Mouse (Mus musculus) bone marrow macrophage, adult 2 months (primary cell): ENCODE data around the gene Msantd3. TPM values are rescaled to one million over a fixed set of nuclear protein-coding genes. Genes with fewer than 3 reads are reported as not detected.

Source experiments
- H3K27ac ChIP-seq: 2 replicates; pipeline ENCODE4 v1.5.1; 2012; ENCODE audit warnings: low read depth, low read length; ENCODE audit not compliant: insufficient read depth
- H3K4me1 ChIP-seq: 2 replicates; pipeline ENCODE4 v1.6.1; 2012; ENCODE audit warnings: low read length; ENCODE audit not compliant: control insufficient read depth, insufficient read depth
- H3K4me3 ChIP-seq: 2 replicates; pipeline ENCODE4 v1.5.1; 2012; ENCODE audit warnings: mild to moderate bottlenecking, low read length, moderate library complexity; ENCODE audit not compliant: insufficient read depth
- CTCF ChIP-seq: IDR thresholded peaks from 2 replicates; pipeline ENCODE4 v1.5.1; 2012; ENCODE audit warnings: low read depth, mild to moderate bottlenecking, low read length, moderate library complexity
- POLR2A ChIP-seq: IDR thresholded peaks from 2 replicates; pipeline ENCODE4 v1.6.1; 2012; ENCODE audit warnings: mild to moderate bottlenecking, low read depth, low read length, borderline replicate concordance
- polyA plus RNA-seq: library from polyadenylated mRNA; stranded (reverse); fragments of >200 nt; gene quantifications from 2 replicates; pipeline ENCODE4 v1.2.4, GENCODE M21; 2012; ENCODE audit not compliant: missing spikeins, insufficient read depth, insufficient read length

Gene Msantd3
- polyA plus RNA-seq, 1 experiment = 0.67 TPM

- H3K4me1 ChIP-seq = peaks cover 10% of the 10 kb centered on the region
- no peak overlapping the region for H3K4me3 ChIP-seq
- TF ChIP-seq CTCF (no peak), POLR2A (no peak)
- H3K27ac ChIP-seq = no peak overlapping the region
Observed at GRCm38 (mm10) chr4:48554132-48554531, 14.4 kb downstream of the Msantd3 start.

DNA sequence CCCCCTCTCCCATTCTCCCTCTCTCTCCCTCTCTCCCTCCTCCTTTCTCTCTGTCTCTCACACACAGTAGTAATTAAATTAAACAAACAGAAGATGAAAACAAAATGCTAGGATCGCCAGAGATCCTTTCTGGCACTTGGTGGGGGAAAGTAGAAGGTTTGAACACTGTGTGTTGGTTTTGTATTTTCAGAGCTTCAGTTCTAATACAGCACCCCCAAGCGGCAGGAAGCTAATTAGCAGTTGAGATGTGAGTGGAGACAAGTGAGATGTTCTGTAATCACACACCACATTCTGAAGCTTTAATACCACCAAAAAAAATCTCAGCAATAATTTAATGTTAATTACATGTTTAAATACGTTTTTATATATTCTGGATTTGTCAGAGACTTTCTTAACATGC lies 16.0 kb downstream of the Msantd3 start:
- peaks cover 7% of the 10 kb centered on the region for H3K4me1 ChIP-seq
- no peak for TF ChIP-seq POLR2A
- no peak for TF ChIP-seq CTCF
- H3K27ac ChIP-seq = no peak overlapping the region
- no peak overlapping the region for H3K4me3 ChIP-seq

GRCm38 (mm10) chr4:48559652-48560051 lies 19.9 kb downstream of the Msantd3 start:
- H3K27ac ChIP-seq = no peak overlapping the region
- TF ChIP-seq CTCF (no peak), POLR2A (no peak)

DNA sequence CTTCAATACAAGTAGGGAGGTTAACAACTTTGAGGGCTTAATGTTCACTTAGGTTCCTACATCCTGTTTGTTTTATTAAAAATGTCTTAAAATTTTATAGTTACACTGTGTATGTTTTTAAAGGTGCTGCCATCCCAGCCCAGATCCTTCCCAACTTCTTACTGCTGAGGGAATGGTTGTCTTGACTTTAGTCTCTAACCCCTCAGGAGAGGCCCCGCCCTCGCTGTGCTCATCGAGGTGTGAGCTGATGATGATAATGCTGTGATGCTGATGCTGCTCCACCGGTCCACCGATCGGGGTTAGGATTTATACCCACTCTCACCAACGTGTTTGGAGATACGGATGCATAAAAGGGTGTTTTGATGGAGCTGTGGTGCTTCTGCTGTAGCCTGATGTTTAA lies 22.1 kb downstream of the Msantd3 start:
- no peak overlapping the region for H3K4me3 ChIP-seq

More at GRCm38 (mm10) chr4:48559652-48560051, 19.9 kb downstream of the Msantd3 start:
- H3K4me1 ChIP-seq = no peaks in the 10 kb centered on the region
- no peak overlapping the region for H3K4me3 ChIP-seq

GRCm38 (mm10) chr4:48564962-48565361 lies 25.2 kb downstream of the Msantd3 start:
- no peak for TF ChIP-seq POLR2A
- no peak for TF ChIP-seq CTCF
- Histone ChIP-seq H3K4me1 (no peaks in the 10 kb centered on the region), H3K4me3 (no peak overlapping the region), H3K27ac (no peak overlapping the region)

More for the DNA sequence above, 22.1 kb downstream of the Msantd3 start:
- Histone ChIP-seq H3K4me1 (no peaks in the 10 kb centered on the region), H3K27ac (no peak overlapping the region)
- TF ChIP-seq POLR2A (no peak), CTCF (no peak)

DNA sequence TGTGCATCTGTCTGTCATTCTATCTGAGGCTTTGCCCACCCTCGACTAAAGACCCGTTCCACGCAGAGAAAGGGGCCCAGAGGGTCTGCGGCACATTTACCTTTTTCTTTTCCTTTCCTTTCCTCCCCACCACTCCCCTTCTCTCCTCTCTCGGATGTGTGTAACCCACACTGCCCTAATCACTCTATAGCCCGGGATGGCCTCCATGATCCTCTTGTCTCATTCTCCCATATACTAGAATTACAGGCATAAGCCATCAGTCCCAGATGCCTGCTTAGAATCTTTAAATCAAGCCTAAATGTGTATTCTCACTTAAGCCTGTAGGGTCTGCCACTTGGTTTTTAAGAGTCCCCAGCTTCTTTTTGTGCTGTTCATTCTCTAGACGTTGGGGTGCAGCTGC lies 36.6 kb downstream of the Msantd3 start:
- H3K4me1 ChIP-seq = no peaks in the 10 kb centered on the region
- no peak overlapping the region for H3K4me3 ChIP-seq
- no peak overlapping the region for H3K27ac ChIP-seq
- TF ChIP-seq CTCF (no peak), POLR2A (no peak)

DNA sequence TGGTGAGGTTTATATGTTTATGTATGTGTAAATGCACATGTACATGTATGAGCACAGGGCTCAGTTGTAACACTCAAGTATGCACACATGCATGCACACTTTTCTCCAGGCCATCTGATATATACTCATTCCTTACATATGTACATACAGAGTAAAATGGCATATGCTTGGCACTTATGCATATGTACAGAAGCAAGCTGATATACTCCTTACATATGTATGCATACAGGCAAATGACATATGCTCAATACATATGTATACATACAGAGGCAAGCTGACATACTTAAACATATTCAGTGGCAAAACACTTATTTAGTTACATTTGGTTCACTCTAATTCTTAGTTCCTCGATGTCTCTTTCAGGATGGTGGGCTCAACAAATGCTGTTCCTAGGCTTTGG lies 38.1 kb downstream of the Msantd3 start:
- Histone ChIP-seq H3K27ac (no peak overlapping the region), H3K4me1 (no peaks in the 10 kb centered on the region), H3K4me3 (no peak overlapping the region)
- TF ChIP-seq POLR2A (no peak), CTCF (no peak)

DNA sequence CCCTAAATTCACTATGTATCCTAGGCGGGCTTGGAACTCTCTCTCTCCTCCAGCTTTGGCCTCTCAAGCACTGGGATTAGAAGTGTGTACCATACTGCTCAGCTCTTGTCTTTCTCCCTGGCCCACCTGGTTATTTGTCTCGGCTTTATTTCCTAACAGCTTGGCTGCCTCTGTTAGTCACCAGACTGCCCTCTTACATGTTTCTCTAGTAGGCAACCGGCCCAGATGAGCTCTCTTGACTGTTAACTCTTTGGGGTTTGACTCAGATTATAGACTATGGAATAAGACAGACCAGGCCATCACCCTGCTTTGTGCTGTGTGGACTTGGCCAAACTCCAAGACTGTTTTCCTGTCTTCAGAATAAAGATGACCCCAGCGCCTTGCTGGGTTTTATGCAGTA lies 38.7 kb downstream of the Msantd3 start:
- H3K4me3 ChIP-seq = no peak overlapping the region
- H3K27ac ChIP-seq = no peak overlapping the region
- no peak for TF ChIP-seq POLR2A
- no peak for TF ChIP-seq CTCF
- H3K4me1 ChIP-seq = no peaks in the 10 kb centered on the region

DNA sequence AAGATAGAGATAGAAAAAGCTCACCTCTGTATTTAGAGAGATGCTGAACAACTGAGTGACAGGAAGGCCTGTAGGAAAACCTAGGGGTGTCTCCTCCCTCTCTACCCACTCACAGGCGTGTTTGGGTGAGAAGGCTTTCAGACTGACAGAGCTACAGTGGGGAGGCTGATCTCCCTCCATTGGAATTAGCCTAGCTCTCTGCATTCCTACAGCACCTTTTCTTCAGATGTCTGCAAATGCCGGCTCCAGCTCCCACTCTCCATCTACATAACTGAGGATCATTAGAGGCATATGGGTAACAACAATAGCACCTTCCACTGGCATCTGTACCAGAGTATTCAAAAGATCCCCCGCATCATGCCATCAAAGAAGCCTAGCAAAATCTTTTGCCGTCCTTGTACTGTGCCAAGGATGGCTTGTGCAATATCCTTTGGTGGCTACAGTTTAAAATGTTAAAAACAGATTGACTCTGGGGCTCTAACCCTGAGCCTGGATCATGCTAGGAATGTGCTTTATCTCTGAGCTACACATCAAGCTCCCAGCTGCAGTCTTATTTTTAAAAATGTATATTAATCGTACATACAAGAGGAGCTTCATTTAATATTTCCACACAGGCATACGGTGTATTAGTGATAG lies 39.9 kb downstream of the Msantd3 start:
- TF ChIP-seq CTCF = no peak
- TF ChIP-seq POLR2A = no peak
- Histone ChIP-seq H3K4me1 (no peaks in the 10 kb centered on the region), H3K27ac (no peak overlapping the region), H3K4me3 (no peak overlapping the region)

GRCm38 (mm10) chr4:48581201-48581600 lies 41.5 kb downstream of the Msantd3 start:
- no peak for TF ChIP-seq POLR2A
- TF ChIP-seq CTCF = no peak

GRCm38 (mm10) chr4:48581993-48582392 lies 42.3 kb downstream of the Msantd3 start:
- TF ChIP-seq POLR2A = no peak
- no peak for TF ChIP-seq CTCF
- no peak overlapping the region for H3K4me3 ChIP-seq

More at GRCm38 (mm10) chr4:48581201-48581600, 41.5 kb downstream of the Msantd3 start:
- Histone ChIP-seq H3K27ac (no peak overlapping the region), H3K4me1 (no peaks in the 10 kb centered on the region), H3K4me3 (no peak overlapping the region)

DNA sequence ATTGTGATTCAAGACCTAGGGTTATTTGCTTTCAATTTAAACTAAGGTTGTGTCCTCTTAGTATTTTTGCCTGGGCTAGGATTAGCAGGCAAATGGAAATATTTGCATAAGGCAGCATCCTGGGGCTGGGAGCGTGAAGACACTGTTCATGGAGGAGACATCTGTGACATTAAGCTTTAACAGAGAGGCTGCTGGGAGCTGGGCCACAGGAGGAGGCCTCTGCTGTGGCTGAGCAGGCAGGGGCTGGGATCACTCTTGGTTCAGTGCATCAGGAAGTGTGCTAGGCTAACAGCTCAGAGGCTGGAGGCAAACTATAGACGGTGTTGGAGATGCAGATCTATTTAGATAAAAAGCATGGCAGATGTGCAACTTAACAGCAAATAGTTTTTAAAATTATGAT lies 43.2 kb downstream of the Msantd3 start:
- no peaks in the 10 kb centered on the region for H3K4me1 ChIP-seq
- H3K4me3 ChIP-seq = no peak overlapping the region
- TF ChIP-seq CTCF (no peak), POLR2A (no peak)
- H3K27ac ChIP-seq = no peak overlapping the region

More at GRCm38 (mm10) chr4:48581993-48582392, 42.3 kb downstream of the Msantd3 start:
- Histone ChIP-seq H3K27ac (no peak overlapping the region), H3K4me1 (no peaks in the 10 kb centered on the region)
